Mouse (Mus musculus) urinary bladder, postnatal 14 days (tissue): ENCODE results near the gene Muc2.
A peak's percentile ranks its signal among the peaks of the same experiment; 100 is the strongest.
"Not testable (repeated sequence)": the region's sequence is repeated elsewhere in the genome, so short reads cannot be mapped to it uniquely, and the experiment has no call there.

Experiments
- DNase-seq: peaks from one replicate; pipeline ENCODE4 v3.0.0; 2021; ENCODE audit warnings: low spot score

The Muc2 gene

DNA sequence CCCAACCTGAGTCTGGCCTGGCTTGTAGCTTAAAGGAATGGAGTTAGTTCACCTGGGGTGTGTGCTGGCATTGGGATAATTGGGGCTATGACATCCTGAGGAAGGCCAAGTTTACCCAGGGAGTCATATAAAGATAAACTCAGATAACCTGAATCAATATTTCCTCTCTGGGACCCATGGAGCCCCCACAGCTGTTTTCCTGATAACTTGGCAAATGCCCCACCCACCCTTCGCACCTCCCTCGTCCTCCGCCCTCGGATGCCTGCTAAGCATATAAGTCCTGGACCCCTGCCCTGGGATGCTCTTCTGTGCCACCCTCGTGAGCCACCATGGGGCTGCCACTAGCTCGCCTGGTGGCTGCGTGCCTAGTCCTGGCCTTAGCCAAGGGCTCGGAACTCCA, at the start of gene Muc2:
Gene Muc2 (plus strand): TSS at position 301 of the 400 bp plus-strand sequence.
- DNase-seq: no peak

GRCm38 (mm10) chr7:141642375-141642774, 47.8 kb upstream of the Muc2 start:
- DNase-seq: no peak

DNA sequence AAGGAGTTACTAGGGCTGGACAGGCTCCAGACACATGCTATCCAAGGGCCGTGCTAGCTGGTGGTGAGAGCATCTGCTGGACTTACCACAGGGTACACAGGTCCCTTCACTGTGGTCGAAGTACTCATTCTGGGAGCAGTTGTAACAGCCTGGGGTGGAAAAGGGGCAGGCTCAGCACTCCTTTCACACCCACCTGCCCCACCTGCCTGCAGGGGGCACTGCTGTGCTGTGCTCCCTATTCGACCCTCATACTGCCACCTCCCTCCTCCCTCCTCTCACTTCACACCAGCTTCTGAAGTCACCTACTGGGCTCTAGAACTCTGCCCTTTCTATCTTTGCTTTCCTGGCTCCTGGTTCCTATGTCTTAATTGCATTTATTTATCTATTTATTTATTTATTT, 47.0 kb upstream of the Muc2 start:
- DNase-seq: no peak

DNA sequence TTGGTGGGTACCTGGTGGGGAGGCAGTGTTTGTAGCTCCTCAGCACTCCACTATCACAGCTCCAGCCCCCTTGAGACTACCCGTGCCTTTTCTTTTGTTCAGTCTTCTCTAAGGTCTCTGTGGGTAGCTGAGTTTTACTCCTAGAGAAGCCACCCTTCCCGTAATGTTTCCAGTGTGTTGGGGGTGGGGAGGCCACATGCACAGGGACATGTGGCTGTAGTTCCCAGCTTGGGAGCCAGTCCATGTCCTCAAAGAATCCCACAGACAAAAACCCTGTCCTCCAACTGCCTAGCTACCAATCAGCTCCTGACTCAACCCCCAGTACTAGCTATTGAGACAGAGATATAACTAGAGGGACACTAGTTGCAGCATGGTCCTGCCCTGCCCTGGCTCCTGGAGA, 43.1 kb upstream of the Muc2 start:
- no peak for DNase-seq

DNA sequence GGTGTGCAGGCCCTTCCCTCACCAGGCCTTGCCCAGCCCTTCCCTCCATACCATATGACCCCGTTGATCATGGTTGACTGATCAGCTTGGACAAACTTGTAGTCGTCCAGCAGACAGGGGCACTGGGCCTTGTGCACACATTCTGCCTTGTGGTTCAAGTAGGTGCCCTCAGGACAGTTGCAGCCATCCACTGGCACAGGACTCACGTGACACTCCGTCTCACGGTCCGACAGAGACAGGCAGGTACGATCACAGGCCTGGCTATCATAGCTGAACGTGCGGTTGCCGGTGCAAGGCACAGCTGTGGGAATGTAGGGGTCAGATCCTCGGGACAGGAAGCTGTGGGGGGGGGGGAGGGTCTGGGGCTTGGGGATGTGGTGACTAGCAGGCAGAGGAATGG, 42.3 kb upstream of the Muc2 start:
- DNase-seq: no peak

DNA sequence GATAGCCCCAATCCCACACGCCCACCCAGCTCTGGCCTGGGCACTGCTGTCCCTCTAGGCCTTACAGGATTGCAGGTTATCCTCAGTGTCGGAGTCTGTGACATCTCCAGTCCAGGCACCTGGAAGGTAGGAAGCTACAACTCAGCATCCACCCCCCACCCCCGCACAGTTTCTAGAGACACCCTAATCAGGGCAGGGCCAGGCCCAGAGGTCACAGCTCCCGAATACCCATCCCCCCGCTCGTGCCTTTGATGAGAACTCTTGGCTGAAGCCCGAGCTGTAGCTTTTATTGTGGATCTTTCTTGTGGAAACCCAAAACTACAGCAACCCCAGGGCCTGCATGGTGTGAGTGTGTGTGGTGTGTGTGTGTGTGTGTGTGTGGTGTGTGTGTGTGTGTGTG, 37.9 kb upstream of the Muc2 start:
- no peak for DNase-seq

DNA sequence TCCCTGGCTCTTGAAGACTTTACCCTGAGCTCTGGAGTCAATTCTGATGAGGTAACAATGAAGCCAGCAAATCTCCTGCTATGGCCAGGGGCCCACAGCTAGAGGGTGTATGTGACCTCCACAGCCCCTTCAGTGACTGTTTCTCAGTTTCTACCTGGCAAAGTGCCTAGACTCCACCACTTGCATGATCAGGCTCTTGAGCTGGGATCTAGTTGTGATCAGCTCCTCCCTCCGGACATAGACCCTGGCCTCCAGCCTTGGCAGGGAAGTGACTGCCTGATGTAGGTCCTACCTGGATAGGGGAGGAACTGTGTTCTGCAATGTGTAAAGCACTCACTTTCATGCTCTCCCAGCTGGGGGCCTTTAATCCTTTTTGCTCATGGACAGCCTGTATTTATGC, 29.8 kb upstream of the Muc2 start:
- no peak for DNase-seq

DNA sequence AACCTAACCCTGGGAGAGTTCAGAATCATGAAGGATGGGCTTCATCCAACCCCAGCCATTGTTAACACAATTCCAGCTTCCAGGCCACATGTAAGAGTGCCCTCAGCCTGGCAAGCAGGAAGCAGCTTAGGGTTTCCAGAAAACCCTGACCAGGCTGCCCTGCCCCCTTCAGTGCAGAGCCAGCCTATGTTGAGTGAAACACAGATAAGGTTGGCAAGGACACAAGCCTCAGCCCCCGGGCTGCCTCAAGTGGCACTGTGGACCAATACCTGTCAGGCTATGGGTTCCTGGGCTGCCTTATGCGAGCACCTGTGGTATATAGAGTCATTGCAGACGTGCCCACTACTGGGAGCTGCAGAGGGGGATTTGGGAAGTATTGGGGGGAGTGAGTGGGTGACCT, 28.7 kb upstream of the Muc2 start:
- DNase-seq: no peak

- DNase-seq: no peak
These were observed 27.9 kb upstream of the Muc2 start for GRCm38 (mm10) chr7:141662223-141662622.

GRCm38 (mm10) chr7:141666190-141666589, 23.9 kb upstream of the Muc2 start:
- peak; percentile 40 for DNase-seq

GRCm38 (mm10) chr7:141669097-141669496, 21.0 kb upstream of the Muc2 start:
- not testable (repeated sequence) for DNase-seq

DNA sequence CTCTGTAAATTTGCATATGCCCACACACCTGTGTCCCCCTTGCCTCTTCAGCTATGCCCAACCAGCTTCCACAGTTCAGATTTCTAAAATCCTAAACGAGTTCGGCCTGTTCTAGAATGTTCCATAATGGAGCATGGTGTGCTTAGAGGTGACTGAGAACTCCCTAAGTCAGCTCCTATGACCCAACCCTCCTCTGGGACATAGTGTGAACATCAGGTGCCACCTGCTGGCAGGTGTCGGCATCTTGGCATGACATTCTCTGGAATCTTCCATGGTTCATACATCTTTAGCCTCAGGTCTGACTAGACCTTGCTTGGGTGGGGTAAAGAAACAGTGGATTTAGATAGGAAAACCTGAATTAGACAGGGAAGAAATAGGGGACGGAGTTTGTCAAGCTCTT, 19.1 kb upstream of the Muc2 start:
- peak; percentile 60 for DNase-seq

DNA sequence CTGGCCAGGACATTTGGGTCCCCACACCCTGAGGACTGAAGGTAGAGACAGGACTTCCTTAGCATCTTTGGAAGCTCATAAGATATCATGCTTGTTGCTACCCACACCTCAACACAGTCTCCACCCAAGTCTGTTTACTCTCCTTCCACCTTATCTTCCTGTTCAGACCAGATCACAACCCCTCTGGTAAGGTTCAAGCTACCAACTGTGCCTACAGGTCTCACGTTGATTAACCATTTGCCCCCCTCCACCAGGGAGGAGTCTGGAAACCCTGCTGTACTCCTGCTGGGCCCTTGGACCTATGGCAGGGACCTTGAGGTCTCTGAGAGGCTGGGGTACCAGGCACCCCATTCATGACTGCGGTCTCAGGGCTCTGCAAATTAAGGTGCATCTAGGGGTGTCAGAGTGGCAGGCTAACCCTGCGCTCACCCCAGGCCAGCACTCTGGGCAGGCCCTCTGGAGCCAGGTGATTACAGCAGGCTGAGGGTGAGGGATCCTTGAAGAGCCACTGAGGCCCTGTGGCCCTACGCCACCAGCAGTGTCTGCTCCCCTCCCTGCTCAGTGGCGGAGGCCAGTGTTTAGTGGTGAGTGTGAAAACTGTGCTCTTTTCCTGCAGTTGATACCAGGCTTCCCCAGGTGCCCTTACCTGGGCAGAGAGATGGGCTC, 18.4 kb upstream of the Muc2 start:
- DNase-seq: no peak

DNA sequence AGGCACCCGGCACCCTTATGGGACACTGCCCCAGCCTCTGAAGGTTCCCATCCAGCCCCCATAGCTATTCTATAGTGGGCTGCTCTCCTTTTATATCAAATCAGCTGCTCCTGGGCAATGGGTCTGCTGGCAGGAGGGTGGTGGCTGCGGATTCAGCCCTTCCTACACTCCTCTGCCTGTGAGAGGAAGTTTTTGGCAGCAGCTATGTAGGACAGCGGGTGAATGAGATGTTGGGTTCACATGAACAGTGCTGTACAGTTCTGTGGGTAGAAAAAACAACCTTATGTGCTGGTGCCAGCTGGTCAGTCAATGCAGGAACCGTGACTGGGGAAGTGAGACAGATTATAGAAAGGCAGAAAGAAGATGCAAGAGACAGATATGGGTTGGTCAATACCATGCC, 11.2 kb upstream of the Muc2 start:
- no peak for DNase-seq

GRCm38 (mm10) chr7:141687330-141687729, 2.8 kb upstream of the Muc2 start:
- DNase-seq: no peak

GRCm38 (mm10) chr7:141693591-141694273, 3.6 kb downstream of the Muc2 start:
- DNase-seq: peak; percentile 9

GRCm38 (mm10) chr7:141694274-141694639, 4.1 kb downstream of the Muc2 start:
- DNase-seq: no peak

DNA sequence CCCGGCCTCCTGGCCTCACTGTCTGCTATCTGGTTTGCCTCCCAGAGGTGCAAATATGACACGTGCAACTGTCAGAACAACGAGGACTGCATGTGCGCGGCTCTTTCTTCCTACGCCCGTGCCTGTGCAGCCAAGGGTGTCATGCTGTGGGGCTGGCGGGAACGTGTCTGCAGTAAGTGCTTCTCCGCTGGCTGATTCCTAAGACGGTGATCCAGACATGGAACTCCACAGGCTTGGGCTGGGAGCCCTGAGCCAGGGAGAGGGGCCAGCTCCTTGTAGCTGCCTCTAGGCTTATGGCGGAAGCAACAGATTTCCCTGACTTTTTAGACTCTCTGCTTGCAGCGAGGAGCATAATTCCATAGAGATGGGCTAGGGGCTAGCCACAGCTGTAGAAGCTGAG, 6.4 kb downstream of the Muc2 start:
- DNase-seq: no peak

DNA sequence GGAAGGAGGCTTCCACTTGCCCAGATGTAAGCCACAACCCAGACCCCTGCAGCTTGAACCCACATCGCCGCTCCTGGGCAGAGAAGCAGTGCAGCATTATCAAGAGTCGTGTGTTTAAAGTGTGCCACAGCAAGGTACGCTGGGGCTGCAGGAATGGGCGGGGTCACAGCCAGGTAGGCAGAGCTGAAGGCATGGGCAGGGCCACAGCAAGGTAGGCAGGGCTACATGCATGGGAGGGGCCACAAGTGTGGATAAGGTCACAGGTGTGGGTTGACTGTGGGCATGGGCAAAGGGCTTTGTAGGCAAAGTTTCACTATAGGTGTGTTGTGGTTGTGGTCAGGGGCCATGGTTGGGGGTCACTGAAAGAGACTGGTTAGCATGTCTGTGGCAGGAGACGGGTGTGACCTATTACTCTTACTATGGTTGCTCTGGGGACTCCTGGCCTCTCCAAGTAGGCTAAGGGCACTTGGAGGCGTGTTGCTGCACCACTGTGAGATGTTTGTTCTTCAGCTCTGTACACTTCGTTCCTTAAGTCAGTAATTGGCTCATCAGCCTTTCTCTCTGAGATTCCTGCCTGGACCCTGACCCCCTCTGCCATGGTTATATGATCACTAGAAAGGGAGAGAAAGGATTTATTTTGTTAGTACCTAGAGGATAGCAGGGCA, 9.5 kb downstream of the Muc2 start:
- DNase-seq: no peak

GRCm38 (mm10) chr7:141747451-141748100, 57.4 kb downstream of the Muc2 start:
- no peak for DNase-seq

- DNase-seq: no peak
These were observed 62.4 kb downstream of the Muc2 start for GRCm38 (mm10) chr7:141752513-141752912.

DNA sequence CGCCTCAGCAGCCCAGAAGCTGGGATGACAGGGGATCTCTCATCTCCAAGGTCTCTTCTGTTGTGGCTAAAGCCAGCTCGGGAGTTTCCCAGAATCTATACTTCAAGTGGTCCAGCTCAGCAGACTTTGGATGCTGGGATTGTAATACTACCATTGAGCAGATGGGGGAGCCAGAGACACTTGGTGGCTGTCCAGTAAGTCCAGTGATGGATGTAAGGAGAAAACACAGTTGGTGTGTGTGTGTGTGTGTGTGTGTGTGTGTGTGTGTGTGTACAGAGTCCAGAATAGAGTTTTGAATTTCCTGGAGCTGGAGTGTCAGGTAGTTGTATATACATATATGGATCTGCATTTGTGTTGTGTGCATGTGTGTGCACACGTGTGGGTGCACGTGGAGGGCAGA, 65.7 kb downstream of the Muc2 start:
- peak; percentile 60 for DNase-seq

GRCm38 (mm10) chr7:141758291-141758690, 68.2 kb downstream of the Muc2 start:
- DNase-seq: no peak
